ENCODE assay signal across 15 mouse cellular contexts in the genomic region with DNA sequence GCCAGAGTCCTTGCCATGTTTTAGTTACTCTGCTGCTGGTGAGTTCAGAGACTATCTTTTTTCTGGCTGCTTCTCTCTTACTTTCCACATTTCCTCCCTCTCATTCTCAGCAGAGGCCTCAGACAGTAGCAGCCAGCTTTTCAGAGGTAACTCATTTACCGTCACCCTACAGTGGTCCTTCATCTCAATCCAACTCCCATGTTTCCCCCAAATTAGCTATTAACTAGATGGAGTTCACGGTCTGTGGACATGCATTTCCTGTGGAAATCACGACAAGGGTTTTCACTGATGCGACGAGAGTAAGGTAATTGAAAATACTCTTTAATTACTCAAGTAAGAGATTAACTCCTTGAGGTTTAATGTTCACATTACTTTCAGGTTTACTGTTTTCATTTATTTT.
"Had no signal": no experiment of that assay in that cellular context is flagged by ENCODE, and none has a peak within 500 bp of the region (broad histone marks: within the 10 kb centered on the region; RNA-seq: fewer than 3 reads in every experiment).

No protein-coding gene starts in this region.

- H3K9me3 ChIP-seq: limb, embryonic 10.5 days; lung, embryonic 15.5 days; midbrain, embryonic 15.5 days; neural tube, embryonic 13.5 days; stomach, embryonic 15.5 days had no signal

- DNase-seq: lung, postnatal 14 days; right cerebral cortex, postnatal 14 days; thymus, postnatal 36 days had no signal

- H3K36me3 ChIP-seq: limb, embryonic 10.5 days; lung, embryonic 15.5 days; midbrain, embryonic 15.5 days; neural tube, embryonic 13.5 days; stomach, embryonic 15.5 days had no signal

- ATAC-seq: hindbrain, embryonic 16.5 days; midbrain, embryonic 15.5 days had no signal

- H3K4me1 ChIP-seq: megakaryocyte, embryonic 14.5 days had no signal

- H3K4me3 ChIP-seq: layer of hippocampus, adult 2 months; left cerebral cortex, adult 2 months; limb, embryonic 10.5 days; lung, embryonic 15.5 days; megakaryocyte, embryonic 14.5 days; midbrain, embryonic 15.5 days; neural tube, embryonic 13.5 days; stomach, embryonic 15.5 days had no signal

- H3K27ac ChIP-seq: layer of hippocampus, adult 2 months; left cerebral cortex, adult 2 months; limb, embryonic 10.5 days; lung, embryonic 15.5 days; macrophage; midbrain, embryonic 15.5 days; neural tube, embryonic 13.5 days; stomach, embryonic 15.5 days had no signal

- H3K9ac ChIP-seq: lung, embryonic 15.5 days; midbrain, embryonic 15.5 days; neural tube, embryonic 13.5 days; stomach, embryonic 15.5 days had no signal

- H3K27me3 ChIP-seq: lung, embryonic 15.5 days; megakaryocyte, embryonic 14.5 days; midbrain, embryonic 15.5 days; neural tube, embryonic 13.5 days; stomach, embryonic 15.5 days had no signal

- H3K4me2 ChIP-seq: liver, embryonic 11.5 days; lung, embryonic 15.5 days; midbrain, embryonic 11.5 days; midbrain, embryonic 15.5 days; neural tube, embryonic 13.5 days; stomach, embryonic 15.5 days had no signal
